Mouse (Mus musculus): ENCODE measurements around the gene Il21. TPM values are rescaled to one million over a fixed set of nuclear protein-coding genes. Genes with fewer than 3 reads are reported as not detected.
A peak's percentile ranks its signal among the peaks of the same experiment; 100 is the strongest.

The Il21 gene
- polyA plus RNA-seq, 1 experiment: 0.10 TPM

- H3K4me1 ChIP-seq (ENCODE audit: control insufficient read depth, insufficient read depth, low read length): no peaks in the 10 kb centered on the region
- 67% methylated on average over 8 of the region's 8 CpGs for WGBS
- no peak for DNase-seq
Observed at GRCm38 (mm10) chr3:37205226-37205800, 27.1 kb downstream of the Il21 start.

GRCm38 (mm10) chr3:37204556-37204955 is 27.9 kb downstream of the Il21 start:
- peak in 1 of 2 experiments; percentile 9 for DNase-seq
- 18% methylated on average over 6 of the region's 6 CpGs for WGBS
- TF ChIP-seq CTCF (IDR thresholded peaks at IDR 0.05; ENCODE audit: borderline replicate concordance, insufficient read depth, low read depth, low read length): peak; percentile 40; the same call in 1 of the 2 replicates
- TF ChIP-seq POLR2A (IDR thresholded peaks at IDR 0.05; ENCODE audit: borderline replicate concordance, insufficient read depth, low read length): no peak
- Histone ChIP-seq H3K4me1 (ENCODE audit: control insufficient read depth, insufficient read depth, low read length) (no peaks in the 10 kb centered on the region), H3K27me3 (ENCODE audit: control insufficient read depth, insufficient read depth, low read length) (no peaks in the 10 kb centered on the region), H3K4me3 (replicated peaks; ENCODE audit: insufficient read depth, low read depth, low read length) (no peak overlapping the region), H3K27ac (ENCODE audit: insufficient read depth, low read length) (no peak overlapping the region)

More at GRCm38 (mm10) chr3:37205226-37205800, 27.1 kb downstream of the Il21 start:
- Histone ChIP-seq H3K27me3 (ENCODE audit: control insufficient read depth, insufficient read depth, low read length) (no peaks in the 10 kb centered on the region), H3K27ac (ENCODE audit: insufficient read depth, low read length) (no peak overlapping the region), H3K4me3 (replicated peaks; ENCODE audit: insufficient read depth, low read depth, low read length) (no peak overlapping the region)
- TF ChIP-seq POLR2A (IDR thresholded peaks at IDR 0.05; ENCODE audit: borderline replicate concordance, insufficient read depth, low read length) (no peak), CTCF (IDR thresholded peaks at IDR 0.05; ENCODE audit: borderline replicate concordance, insufficient read depth, low read depth, low read length) (no peak)

DNA sequence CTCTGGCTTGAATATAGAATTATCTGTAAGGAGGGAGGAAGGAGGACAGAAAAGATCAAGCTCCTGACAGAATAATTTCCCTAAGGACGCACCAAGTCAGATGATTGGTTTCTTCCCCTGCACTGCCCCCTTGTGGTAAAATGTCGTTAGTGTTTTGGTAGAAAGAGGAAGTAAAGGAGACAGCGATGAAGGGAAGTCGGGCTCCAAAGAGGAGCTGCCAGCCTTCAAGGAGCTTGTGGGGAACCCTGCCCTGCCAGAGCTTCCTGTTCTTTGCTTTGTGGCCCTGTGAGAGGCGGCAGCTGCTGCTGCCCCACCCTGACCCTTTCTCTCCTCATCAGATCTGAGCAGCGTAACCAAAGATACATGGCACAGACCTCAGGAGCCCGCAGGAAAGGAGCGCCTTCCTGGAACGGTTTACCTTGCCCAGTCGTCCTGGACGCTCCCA is 28.4 kb downstream of the Il21 start:
- no peak overlapping the region for H3K27ac ChIP-seq (ENCODE audit: insufficient read depth, low read length)
- H3K4me1 ChIP-seq (ENCODE audit: control insufficient read depth, insufficient read depth, low read length): no peaks in the 10 kb centered on the region
- TF ChIP-seq CTCF (IDR thresholded peaks at IDR 0.05; ENCODE audit: borderline replicate concordance, insufficient read depth, low read depth, low read length): peak; percentile 53; the same call in 1 of the 2 replicates
- no peak for TF ChIP-seq POLR2A (IDR thresholded peaks at IDR 0.05; ENCODE audit: borderline replicate concordance, insufficient read depth, low read length)
- peak overlapping the region; percentile 63 for H3K4me3 ChIP-seq (replicated peaks; ENCODE audit: insufficient read depth, low read depth, low read length)
- WGBS: under 1% methylated on average over 11 of the region's 11 CpGs
- DNase-seq: peak; percentile 59 to 61
- no peaks in the 10 kb centered on the region for H3K27me3 ChIP-seq (ENCODE audit: control insufficient read depth, insufficient read depth, low read length)

DNA sequence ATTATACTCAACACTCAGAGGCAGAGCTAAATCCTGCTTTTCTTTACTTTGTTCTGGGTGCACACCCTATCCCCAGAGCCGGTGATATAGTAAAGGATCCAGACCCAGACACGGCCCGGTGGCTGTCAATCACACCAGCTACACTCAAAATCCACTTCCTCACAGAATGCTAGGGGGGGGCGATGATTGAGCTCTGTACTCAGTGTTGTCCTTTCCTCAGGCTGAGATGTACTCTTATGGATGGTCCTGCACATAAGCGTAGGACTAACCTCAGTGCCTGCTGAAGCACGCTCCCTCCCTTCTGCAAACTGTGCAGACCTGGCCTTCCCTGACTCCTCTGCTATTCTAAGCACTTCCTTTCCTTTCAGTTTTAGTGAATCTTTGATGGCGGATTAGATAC is 29.6 kb downstream of the Il21 start:
- no peak for TF ChIP-seq CTCF (IDR thresholded peaks at IDR 0.05; ENCODE audit: borderline replicate concordance, insufficient read depth, low read depth, low read length)
- no peak for TF ChIP-seq POLR2A (IDR thresholded peaks at IDR 0.05; ENCODE audit: borderline replicate concordance, insufficient read depth, low read length)
- DNase-seq: no peak
- WGBS: 87% methylated on average over 7 of the region's 7 CpGs
- no peaks in the 10 kb centered on the region for H3K4me1 ChIP-seq (ENCODE audit: control insufficient read depth, insufficient read depth, low read length)
- H3K27me3 ChIP-seq (ENCODE audit: control insufficient read depth, insufficient read depth, low read length): no peaks in the 10 kb centered on the region
- H3K4me3 ChIP-seq (replicated peaks; ENCODE audit: insufficient read depth, low read depth, low read length): no peak overlapping the region
- H3K27ac ChIP-seq (ENCODE audit: insufficient read depth, low read length): no peak overlapping the region

DNA sequence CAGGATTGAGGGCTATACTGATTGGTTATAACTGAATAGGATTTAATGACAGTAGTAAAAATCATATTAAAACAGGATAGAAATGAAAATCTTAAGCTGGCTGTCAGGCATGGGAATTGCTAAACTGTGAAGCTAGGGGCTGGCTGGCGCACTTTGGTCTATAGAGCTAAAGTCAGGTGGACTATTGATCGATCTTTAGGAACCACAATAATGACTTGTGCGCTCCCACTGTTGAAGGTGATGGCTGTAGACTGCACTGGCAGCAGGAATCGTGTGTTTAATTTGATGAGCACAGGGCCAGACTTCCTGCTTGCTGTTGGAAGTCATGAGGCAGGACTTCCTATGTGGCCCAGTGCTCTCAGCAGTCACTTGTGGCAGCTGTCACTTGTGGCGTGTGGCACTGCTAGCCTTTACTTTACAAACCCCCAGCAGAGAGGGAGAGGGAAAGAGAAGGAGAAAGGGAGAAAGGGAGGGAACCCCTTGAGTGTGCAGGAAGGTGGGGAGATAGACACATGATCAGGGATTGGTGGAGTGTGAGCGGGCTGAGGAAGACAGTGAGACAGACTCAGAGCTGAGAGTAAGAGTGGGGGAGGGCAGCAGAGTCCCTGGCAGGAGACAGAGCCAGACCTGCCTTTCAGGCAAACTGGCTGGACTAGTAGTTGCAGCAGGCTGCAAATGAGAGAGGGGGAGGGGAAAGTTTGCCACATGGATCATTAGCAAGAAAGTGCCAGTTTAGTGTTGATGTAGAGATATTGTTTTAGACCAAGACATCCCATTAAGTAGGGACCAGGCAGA is 31.1 kb downstream of the Il21 start:
- H3K4me3 ChIP-seq (replicated peaks; ENCODE audit: insufficient read depth, low read depth, low read length): no peak overlapping the region
- no peaks in the 10 kb centered on the region for H3K27me3 ChIP-seq (ENCODE audit: control insufficient read depth, insufficient read depth, low read length)
- no peaks in the 10 kb centered on the region for H3K4me1 ChIP-seq (ENCODE audit: control insufficient read depth, insufficient read depth, low read length)
- H3K27ac ChIP-seq (ENCODE audit: insufficient read depth, low read length): no peak overlapping the region
- TF ChIP-seq CTCF (IDR thresholded peaks at IDR 0.05; ENCODE audit: borderline replicate concordance, insufficient read depth, low read depth, low read length): no peak
- no peak for TF ChIP-seq POLR2A (IDR thresholded peaks at IDR 0.05; ENCODE audit: borderline replicate concordance, insufficient read depth, low read length)
- DNase-seq: no peak
- WGBS: 44% methylated on average over 6 of the region's 6 CpGs

DNA sequence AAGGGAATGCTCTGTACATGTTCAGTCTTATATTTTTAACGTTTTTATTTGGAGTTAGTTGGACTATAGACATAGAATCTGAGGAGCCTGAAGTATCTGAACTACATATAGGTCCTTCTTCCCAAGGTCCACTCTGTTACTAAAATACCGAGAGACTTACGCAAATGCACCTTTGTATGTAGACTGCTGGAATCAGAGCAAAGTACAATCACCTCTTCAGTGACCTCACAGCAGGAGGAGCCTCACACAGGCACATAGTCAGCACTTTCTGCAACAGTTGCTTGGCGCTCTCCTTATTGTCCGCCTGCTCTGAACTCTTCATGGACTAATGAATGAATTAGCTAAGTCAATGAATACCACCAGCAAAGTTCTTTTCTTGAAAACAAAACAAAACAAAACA is 34.1 kb downstream of the Il21 start:
- WGBS: 70% methylated on average over 5 of the region's 5 CpGs
- DNase-seq: no peak
- no peaks in the 10 kb centered on the region for H3K27me3 ChIP-seq (ENCODE audit: control insufficient read depth, insufficient read depth, low read length)
- no peak overlapping the region for H3K27ac ChIP-seq (ENCODE audit: insufficient read depth, low read length)
- no peak for TF ChIP-seq CTCF (IDR thresholded peaks at IDR 0.05; ENCODE audit: borderline replicate concordance, insufficient read depth, low read depth, low read length)
- TF ChIP-seq POLR2A (IDR thresholded peaks at IDR 0.05; ENCODE audit: borderline replicate concordance, insufficient read depth, low read length): no peak
- no peaks in the 10 kb centered on the region for H3K4me1 ChIP-seq (ENCODE audit: control insufficient read depth, insufficient read depth, low read length)
- no peak overlapping the region for H3K4me3 ChIP-seq (replicated peaks; ENCODE audit: insufficient read depth, low read depth, low read length)

DNA sequence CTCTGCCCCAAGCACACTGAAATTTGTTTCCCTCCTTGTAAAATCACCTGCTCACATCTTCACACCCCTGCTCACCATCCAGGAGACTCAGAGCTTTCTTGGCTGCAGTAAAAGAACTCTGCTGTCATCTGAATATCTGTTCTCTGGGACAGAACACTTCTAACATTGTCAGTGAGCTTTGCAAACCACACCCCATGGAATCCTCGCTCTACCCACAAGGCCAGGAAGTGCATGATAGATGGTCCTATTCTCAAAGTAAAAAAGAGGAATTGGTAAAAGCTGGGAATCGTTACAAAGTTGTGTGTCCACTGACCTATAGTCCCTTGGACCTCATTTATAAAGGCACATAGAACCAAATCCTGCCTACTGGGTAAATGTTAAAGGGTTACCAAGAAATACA is 40.5 kb downstream of the Il21 start:
- no peak for DNase-seq
- Histone ChIP-seq H3K27me3 (ENCODE audit: control insufficient read depth, insufficient read depth, low read length) (no peaks in the 10 kb centered on the region; the same call in 1 of the 2 replicates), H3K27ac (ENCODE audit: insufficient read depth, low read length) (no peak overlapping the region), H3K4me3 (replicated peaks; ENCODE audit: insufficient read depth, low read depth, low read length) (no peak overlapping the region), H3K4me1 (ENCODE audit: control insufficient read depth, insufficient read depth, low read length) (no peaks in the 10 kb centered on the region)
- TF ChIP-seq POLR2A (IDR thresholded peaks at IDR 0.05; ENCODE audit: borderline replicate concordance, insufficient read depth, low read length) (no peak), CTCF (IDR thresholded peaks at IDR 0.05; ENCODE audit: borderline replicate concordance, insufficient read depth, low read depth, low read length) (no peak)
- 83% methylated on average over 2 of the region's 2 CpGs for WGBS

GRCm38 (mm10) chr3:37185534-37185933 is 46.9 kb downstream of the Il21 start:
- Histone ChIP-seq H3K27ac (ENCODE audit: insufficient read depth, low read length) (no peak overlapping the region), H3K4me3 (replicated peaks; ENCODE audit: insufficient read depth, low read depth, low read length) (no peak overlapping the region), H3K27me3 (ENCODE audit: control insufficient read depth, insufficient read depth, low read length) (no peaks in the 10 kb centered on the region; the same call in 1 of the 2 replicates), H3K4me1 (ENCODE audit: control insufficient read depth, insufficient read depth, low read length) (no peaks in the 10 kb centered on the region)
- TF ChIP-seq POLR2A (IDR thresholded peaks at IDR 0.05; ENCODE audit: borderline replicate concordance, insufficient read depth, low read length) (no peak), CTCF (IDR thresholded peaks at IDR 0.05; ENCODE audit: borderline replicate concordance, insufficient read depth, low read depth, low read length) (no peak)
- WGBS: 83% methylated on average over 1 of the region's 1 CpGs
- no peak for DNase-seq

Measured in cerebellum, adult 2 months (tissue).